Mouse (Mus musculus) liver, adult 2 months (tissue): Measurements from ENCODE around the gene Arhgap22. TPM values are rescaled to one million over a fixed set of nuclear protein-coding genes. Genes with fewer than 3 reads are reported as not detected.
A peak's percentile ranks its signal among the peaks of the same experiment; 100 is the strongest.

Source experiments
- DNase-seq: peaks from one replicate; pipeline ENCODE4 v3.0.0-alpha.2; 2011; ENCODE audit warnings: low read depth, low spot score; ENCODE audit errors: extremely low read depth
- H3K27ac ChIP-seq: fragments of 200-500 bp; replicated peaks from 2 replicates; pipeline ENCODE4 v1.5.1; 2012; ENCODE audit warnings: low read depth, mild to moderate bottlenecking, control low read depth, inconsistent platforms, low read length; ENCODE audit not compliant: insufficient read depth
- H3K27me3 ChIP-seq: fragments of 200-500 bp; 2 replicates; pipeline ENCODE4 v1.6.1; 2012; ENCODE audit warnings: mild to moderate bottlenecking, moderate library complexity, low read length, inconsistent platforms; ENCODE audit not compliant: control insufficient read depth, insufficient read depth
- H3K36me3 ChIP-seq: fragments of 200-500 bp; 2 replicates; pipeline ENCODE4 v1.6.1; 2012; ENCODE audit warnings: low read length, inconsistent platforms; ENCODE audit not compliant: control insufficient read depth, insufficient read depth
- H3K4me1 ChIP-seq: fragments of 200-500 bp; 2 replicates; pipeline ENCODE4 v1.6.1; 2011; ENCODE audit warnings: low read length; ENCODE audit not compliant: control insufficient read depth, insufficient read depth
- H3K4me3 ChIP-seq: fragments of 200-500 bp; 2 replicates; pipeline ENCODE4 v1.5.1; 2011; ENCODE audit warnings: low read depth, mild to moderate bottlenecking, control low read depth, low read length, moderate library complexity; ENCODE audit not compliant: insufficient read depth
- H3K79me2 ChIP-seq: fragments of 200-500 bp; 2 replicates; pipeline ENCODE4 v1.6.1; 2012; ENCODE audit warnings: inconsistent platforms, mild to moderate bottlenecking, low read length, moderate library complexity; ENCODE audit not compliant: control insufficient read depth, insufficient read depth
- H3K9ac ChIP-seq: fragments of 200-500 bp; 2 replicates; pipeline ENCODE4 v1.6.1; 2012; ENCODE audit warnings: low read depth, mild to moderate bottlenecking, control low read depth, inconsistent platforms, low read length
- CTCF ChIP-seq: fragments of 200-500 bp; IDR thresholded peaks from 2 replicates; pipeline ENCODE4 v1.5.1; 2011; ENCODE audit warnings: low read depth, low read length, control low read depth
- POLR2A ChIP-seq: fragments of 200-500 bp; IDR thresholded peaks from 2 replicates; pipeline ENCODE4 v1.6.1; 2011; ENCODE audit warnings: low read length, control low read depth; ENCODE audit not compliant: insufficient read depth; ENCODE audit errors: extremely low read depth
- WGBS: fragments of 180-500 bp; shearing (Covaris S2); methylation state at CpG from one replicate; pipeline ENCODE4 v1.1.7; 2018; 5-methylcytosine and 5-hydroxymethylcytosine counted together
- polyA plus RNA-seq: library from polyadenylated mRNA; depleted of rRNA; stranded (reverse); fragments of >200 nt; gene quantifications from 2 replicates; pipeline ENCODE4 v1.2.3, GENCODE M21; 2012
- total RNA-seq: library from RNA; depleted of rRNA; stranded (reverse); fragments of >200 nt; gene quantifications from 2 replicates; pipeline ENCODE4 v1.2.3, GENCODE M21; 2014

Arhgap22 gene
- total and polyA plus RNA-seq, 2 experiments: 0.09 to 0.57 TPM

DNA sequence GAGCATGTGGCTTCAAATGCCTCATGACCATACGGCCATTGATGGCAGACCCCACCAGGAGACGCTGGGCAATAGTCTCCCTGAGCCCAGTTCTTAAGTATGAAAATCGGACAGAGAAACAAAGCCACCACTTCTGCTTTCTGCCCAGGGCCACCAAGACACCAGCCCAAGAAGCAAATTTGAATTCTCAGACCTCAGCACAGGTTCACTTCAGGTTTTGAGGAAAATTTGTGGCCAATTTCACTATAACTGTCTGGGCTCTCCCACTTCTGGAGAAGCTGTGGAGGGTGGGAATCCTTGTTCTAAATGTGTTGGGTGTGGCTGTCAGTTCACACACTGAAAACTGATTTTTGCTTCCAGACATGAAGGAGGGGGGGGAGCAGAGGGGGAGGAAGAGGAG is 19.6 kb upstream of the Arhgap22 start:
- 79% methylated on average over 3 of the region's 3 CpGs for WGBS
- TF ChIP-seq CTCF (no peak), POLR2A (no peak)
- Histone ChIP-seq H3K9ac (no peak overlapping the region), H3K4me3 (no peak overlapping the region), H3K27me3 (peaks cover 2% of the 10 kb centered on the region; the same call in 1 of the 2 replicates), H3K36me3 (no peaks in the 10 kb centered on the region), H3K79me2 (no peaks in the 10 kb centered on the region), H3K27ac (peak overlapping the region; percentile 68), H3K4me1 (no peaks in the 10 kb centered on the region)
- no peak for DNase-seq

DNA sequence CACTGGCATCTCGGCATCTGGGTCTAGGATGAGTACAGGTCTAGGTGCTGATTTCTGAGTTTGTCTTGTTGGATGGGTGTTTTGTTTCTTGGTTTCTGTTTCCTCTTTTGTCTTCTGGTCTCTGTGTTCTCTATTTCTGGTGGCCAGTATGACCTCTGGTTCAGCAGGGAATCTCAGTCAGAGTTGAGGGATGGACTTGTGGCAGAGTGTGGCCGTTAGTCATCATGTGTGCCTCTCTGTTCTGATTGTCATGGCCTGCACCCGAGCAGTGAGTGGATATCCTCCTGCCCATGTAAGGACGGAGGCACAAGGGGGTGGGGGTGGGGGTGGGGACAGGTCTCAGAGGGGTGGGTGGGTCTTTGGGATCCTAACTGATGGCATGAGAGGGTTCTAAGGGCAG is 11.7 kb upstream of the Arhgap22 start:
- Histone ChIP-seq H3K27me3 (no peaks in the 10 kb centered on the region; the same call in 1 of the 2 replicates), H3K27ac (no peak overlapping the region), H3K9ac (no peak overlapping the region), H3K4me3 (no peak overlapping the region), H3K79me2 (no peaks in the 10 kb centered on the region), H3K4me1 (no peaks in the 10 kb centered on the region), H3K36me3 (no peaks in the 10 kb centered on the region)
- TF ChIP-seq POLR2A (no peak), CTCF (no peak)
- 74% methylated on average over 4 of the region's 4 CpGs for WGBS
- peak; percentile 11 for DNase-seq

DNA sequence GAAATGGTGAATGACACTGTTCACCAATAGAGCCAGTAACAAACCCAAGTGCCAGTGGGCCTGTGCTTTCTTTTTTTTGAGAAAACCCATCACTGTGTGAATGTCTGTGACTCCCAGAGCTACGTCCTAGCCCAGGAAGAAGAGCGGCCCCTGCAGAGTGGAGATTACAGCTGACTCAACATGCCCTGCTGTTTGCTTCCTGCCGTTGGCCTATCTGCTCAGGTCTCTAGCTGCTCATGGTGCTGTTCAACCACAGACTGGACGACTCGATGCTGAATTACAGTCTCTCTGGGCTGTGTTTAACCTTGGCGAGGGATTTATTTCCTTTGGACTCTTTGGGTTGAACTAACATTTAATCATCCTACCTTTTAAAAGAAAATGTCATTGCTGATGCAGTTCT is 10.9 kb upstream of the Arhgap22 start:
- no peak for DNase-seq
- TF ChIP-seq POLR2A (no peak), CTCF (no peak)
- no peaks in the 10 kb centered on the region for H3K4me1 ChIP-seq
- no peak overlapping the region for H3K27ac ChIP-seq
- H3K9ac ChIP-seq: no peak overlapping the region
- H3K27me3 ChIP-seq: no peaks in the 10 kb centered on the region
- 76% methylated on average over 6 of the region's 6 CpGs for WGBS
- H3K4me3 ChIP-seq: no peak overlapping the region
- H3K79me2 ChIP-seq: no peaks in the 10 kb centered on the region
- H3K36me3 ChIP-seq: no peaks in the 10 kb centered on the region

DNA sequence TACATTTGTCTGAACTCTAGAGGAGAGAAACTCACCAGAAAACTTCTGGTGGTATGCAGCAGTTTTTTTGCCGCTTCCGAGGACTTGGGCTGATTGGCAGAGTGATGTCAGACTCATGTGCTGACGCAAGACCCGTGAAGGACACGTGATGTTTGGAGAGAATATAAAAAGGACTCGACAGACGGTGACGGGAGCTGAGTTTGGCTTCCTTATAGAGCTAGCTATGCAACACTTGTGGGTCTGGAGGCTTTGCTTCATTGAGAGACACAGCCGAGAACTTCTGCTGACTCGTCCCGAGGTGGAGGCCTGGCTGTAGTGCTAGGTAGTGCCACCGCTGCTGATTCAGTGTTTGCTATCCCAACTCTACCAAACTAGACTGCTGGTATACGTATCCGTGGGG is 10.0 kb upstream of the Arhgap22 start:
- H3K27ac ChIP-seq: no peak overlapping the region
- 72% methylated on average over 14 of the region's 14 CpGs for WGBS
- no peak overlapping the region for H3K4me3 ChIP-seq
- no peaks in the 10 kb centered on the region for H3K4me1 ChIP-seq
- H3K36me3 ChIP-seq: no peaks in the 10 kb centered on the region
- H3K79me2 ChIP-seq: no peaks in the 10 kb centered on the region
- DNase-seq: no peak
- no peak overlapping the region for H3K9ac ChIP-seq
- no peaks in the 10 kb centered on the region for H3K27me3 ChIP-seq
- TF ChIP-seq CTCF (no peak), POLR2A (no peak)

DNA sequence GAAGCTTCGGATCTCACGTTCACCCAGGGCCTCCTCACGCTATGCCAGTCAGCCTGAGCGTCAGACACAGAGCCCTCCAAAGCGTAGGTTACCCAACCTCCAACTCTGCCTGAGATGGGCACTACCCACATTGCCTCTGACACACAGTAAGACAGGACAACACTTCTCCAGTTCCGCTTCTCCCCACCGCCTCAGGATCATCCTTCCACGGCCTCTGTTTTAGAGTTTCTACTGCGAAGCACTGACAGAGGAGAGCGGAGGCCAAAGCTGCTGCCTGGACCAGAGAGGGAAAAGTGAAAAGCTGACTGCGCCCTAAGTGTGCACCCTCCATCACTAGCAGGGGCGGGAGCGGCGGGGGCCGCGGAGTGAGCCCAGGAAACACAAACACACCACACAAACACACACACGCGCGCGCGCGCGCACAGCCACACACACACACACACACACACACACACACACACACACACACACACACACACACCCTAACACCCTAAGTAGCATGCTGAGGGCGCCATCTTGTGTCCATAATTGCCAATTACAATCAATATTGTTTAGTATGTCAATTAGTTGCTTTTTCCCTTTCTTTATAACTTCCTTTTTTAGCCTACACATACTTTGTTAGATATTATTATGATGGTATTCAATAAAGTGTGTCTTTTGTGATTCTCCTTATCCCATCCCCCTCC is 8.4 kb upstream of the Arhgap22 start:
- no peak overlapping the region for H3K27ac ChIP-seq
- no peaks in the 10 kb centered on the region for H3K27me3 ChIP-seq
- DNase-seq: peak; percentile 19
- no peaks in the 10 kb centered on the region for H3K36me3 ChIP-seq
- no peaks in the 10 kb centered on the region for H3K4me1 ChIP-seq
- H3K9ac ChIP-seq: no peak overlapping the region
- TF ChIP-seq CTCF (peak; percentile 29; the same call in 1 of the 2 replicates), POLR2A (no peak)
- H3K79me2 ChIP-seq: no peaks in the 10 kb centered on the region
- 42% methylated on average over 24 of the region's 24 CpGs for WGBS
- H3K4me3 ChIP-seq: no peak overlapping the region

DNA sequence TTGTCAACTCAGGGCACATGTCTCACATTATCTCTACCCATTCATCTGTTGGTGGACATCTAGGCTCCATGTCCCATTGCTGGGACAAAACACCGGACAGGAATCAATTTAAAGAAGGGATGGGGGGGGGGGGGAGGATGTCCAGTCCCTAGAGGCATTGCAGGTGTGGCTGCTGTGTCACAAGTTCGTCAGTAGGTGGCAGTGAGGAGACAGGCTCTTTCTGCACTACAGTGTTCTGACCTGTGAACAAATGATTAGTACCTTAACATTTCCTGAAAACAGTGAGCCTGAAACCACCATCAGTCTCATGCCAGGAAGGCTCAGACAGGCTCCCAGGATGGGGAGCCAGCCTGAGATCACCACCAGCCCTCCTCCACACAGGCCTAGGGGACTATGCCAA is 6.8 kb upstream of the Arhgap22 start:
- no peak overlapping the region for H3K27ac ChIP-seq
- 10% methylated on average over 2 of the region's 2 CpGs for WGBS
- no peaks in the 10 kb centered on the region for H3K4me1 ChIP-seq
- TF ChIP-seq CTCF (peak; percentile 64), POLR2A (no peak)
- H3K79me2 ChIP-seq: no peaks in the 10 kb centered on the region
- peak; percentile 33 for DNase-seq
- no peak overlapping the region for H3K9ac ChIP-seq
- H3K36me3 ChIP-seq: no peaks in the 10 kb centered on the region
- no peaks in the 10 kb centered on the region for H3K27me3 ChIP-seq
- no peak overlapping the region for H3K4me3 ChIP-seq
